Mouse (Mus musculus): ENCODE results near the gene Dbndd1. TPM values are rescaled to one million over a fixed set of nuclear protein-coding genes. Genes with fewer than 3 reads are reported as not detected.

Gene Dbndd1
- total and polyA plus RNA-seq, 2 experiments: not detected

- no peak overlapping the region for H3K4me3 ChIP-seq (ENCODE audit: insufficient read depth, low read depth, low read length)
- H3K79me2 ChIP-seq (ENCODE audit: control insufficient read depth, insufficient read depth, low read length): no peaks in the 10 kb centered on the region
- H3K9ac ChIP-seq (ENCODE audit: low read depth, low read length): no peak overlapping the region
- H3K36me3 ChIP-seq (ENCODE audit: control insufficient read depth, insufficient read depth, low read length): peaks cover 17% of the 10 kb centered on the region; the same call in 1 of the 2 replicates
- TF ChIP-seq POLR2A (IDR thresholded peaks at IDR 0.05; ENCODE audit: extremely low read depth, insufficient read depth, low read length) (no peak), CTCF (IDR thresholded peaks at IDR 0.05; ENCODE audit: low read depth, low read length) (no peak)
- WGBS: 99% methylated on average over 6 of the region's 6 CpGs
- DNase-seq (ENCODE audit: extremely low read depth, low read depth, low spot score): no peak
- H3K27ac ChIP-seq (replicated peaks; ENCODE audit: insufficient read depth, low read depth, low read length): no peak overlapping the region
- H3K27me3 ChIP-seq (ENCODE audit: control insufficient read depth, insufficient read depth, low read length): no peaks in the 10 kb centered on the region
- no peaks in the 10 kb centered on the region for H3K4me1 ChIP-seq (ENCODE audit: control insufficient read depth, insufficient read depth, low read length)
These were observed 11.3 kb downstream of the Dbndd1 start for GRCm38 (mm10) chr8:123503801-123504467.

GRCm38 (mm10) chr8:123502192-123502591 is 13.1 kb downstream of the Dbndd1 start:
- Histone ChIP-seq H3K79me2 (ENCODE audit: control insufficient read depth, insufficient read depth, low read length) (no peaks in the 10 kb centered on the region), H3K27me3 (ENCODE audit: control insufficient read depth, insufficient read depth, low read length) (no peaks in the 10 kb centered on the region), H3K9ac (ENCODE audit: low read depth, low read length) (no peak overlapping the region), H3K36me3 (ENCODE audit: control insufficient read depth, insufficient read depth, low read length) (peaks cover 22% of the 10 kb centered on the region; the same call in 1 of the 2 replicates), H3K27ac (replicated peaks; ENCODE audit: insufficient read depth, low read depth, low read length) (no peak overlapping the region), H3K4me3 (ENCODE audit: insufficient read depth, low read depth, low read length) (no peak overlapping the region), H3K4me1 (ENCODE audit: control insufficient read depth, insufficient read depth, low read length) (no peaks in the 10 kb centered on the region)
- WGBS: 94% methylated on average over 5 of the region's 5 CpGs
- TF ChIP-seq POLR2A (IDR thresholded peaks at IDR 0.05; ENCODE audit: extremely low read depth, insufficient read depth, low read length): no peak
- no peak for TF ChIP-seq CTCF (IDR thresholded peaks at IDR 0.05; ENCODE audit: low read depth, low read length)
- DNase-seq (ENCODE audit: extremely low read depth, low read depth, low spot score): no peak

GRCm38 (mm10) chr8:123499556-123499955 is 15.7 kb downstream of the Dbndd1 start:
- H3K9ac ChIP-seq (ENCODE audit: low read depth, low read length): no peak overlapping the region
- H3K27ac ChIP-seq (replicated peaks; ENCODE audit: insufficient read depth, low read depth, low read length): no peak overlapping the region
- WGBS: 93% methylated on average over 11 of the region's 11 CpGs
- H3K4me3 ChIP-seq (ENCODE audit: insufficient read depth, low read depth, low read length): no peak overlapping the region
- no peaks in the 10 kb centered on the region for H3K4me1 ChIP-seq (ENCODE audit: control insufficient read depth, insufficient read depth, low read length)
- DNase-seq (ENCODE audit: extremely low read depth, low read depth, low spot score): no peak
- no peak for TF ChIP-seq POLR2A (IDR thresholded peaks at IDR 0.05; ENCODE audit: extremely low read depth, insufficient read depth, low read length)
- no peak for TF ChIP-seq CTCF (IDR thresholded peaks at IDR 0.05; ENCODE audit: low read depth, low read length)
- H3K79me2 ChIP-seq (ENCODE audit: control insufficient read depth, insufficient read depth, low read length): no peaks in the 10 kb centered on the region
- no peaks in the 10 kb centered on the region for H3K27me3 ChIP-seq (ENCODE audit: control insufficient read depth, insufficient read depth, low read length)
- peaks cover 33% of the 10 kb centered on the region for H3K36me3 ChIP-seq (ENCODE audit: control insufficient read depth, insufficient read depth, low read length)

DNA sequence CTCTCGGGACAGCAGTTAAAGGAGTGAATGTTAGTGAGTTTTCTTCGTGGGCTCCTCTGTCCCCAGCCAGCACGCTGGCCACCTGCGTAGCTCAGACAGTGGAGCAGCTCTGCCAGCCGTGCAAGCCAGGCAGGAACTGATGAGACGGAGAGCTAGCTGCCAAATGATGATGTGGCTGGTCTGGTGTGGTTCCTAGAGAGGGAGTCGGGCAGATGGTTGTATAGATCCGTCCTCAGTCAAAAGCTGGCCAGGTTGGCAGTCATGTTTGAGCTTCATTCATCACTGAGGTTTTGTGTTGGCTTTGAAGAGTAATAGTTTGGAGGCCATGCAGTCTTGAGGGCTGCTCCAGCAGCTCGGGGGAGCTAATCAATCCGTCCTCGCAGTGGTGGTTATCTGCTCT is 16.3 kb downstream of the Dbndd1 start:
- Histone ChIP-seq H3K4me3 (ENCODE audit: insufficient read depth, low read depth, low read length) (no peak overlapping the region), H3K4me1 (ENCODE audit: control insufficient read depth, insufficient read depth, low read length) (no peaks in the 10 kb centered on the region), H3K36me3 (ENCODE audit: control insufficient read depth, insufficient read depth, low read length) (peaks cover 39% of the 10 kb centered on the region), H3K27me3 (ENCODE audit: control insufficient read depth, insufficient read depth, low read length) (no peaks in the 10 kb centered on the region), H3K9ac (ENCODE audit: low read depth, low read length) (no peak overlapping the region), H3K79me2 (ENCODE audit: control insufficient read depth, insufficient read depth, low read length) (no peaks in the 10 kb centered on the region), H3K27ac (replicated peaks; ENCODE audit: insufficient read depth, low read depth, low read length) (no peak overlapping the region)
- DNase-seq (ENCODE audit: extremely low read depth, low read depth, low spot score): no peak
- TF ChIP-seq CTCF (IDR thresholded peaks at IDR 0.05; ENCODE audit: low read depth, low read length): no peak
- TF ChIP-seq POLR2A (IDR thresholded peaks at IDR 0.05; ENCODE audit: extremely low read depth, insufficient read depth, low read length): no peak
- WGBS: 94% methylated on average over 11 of the region's 11 CpGs

DNA sequence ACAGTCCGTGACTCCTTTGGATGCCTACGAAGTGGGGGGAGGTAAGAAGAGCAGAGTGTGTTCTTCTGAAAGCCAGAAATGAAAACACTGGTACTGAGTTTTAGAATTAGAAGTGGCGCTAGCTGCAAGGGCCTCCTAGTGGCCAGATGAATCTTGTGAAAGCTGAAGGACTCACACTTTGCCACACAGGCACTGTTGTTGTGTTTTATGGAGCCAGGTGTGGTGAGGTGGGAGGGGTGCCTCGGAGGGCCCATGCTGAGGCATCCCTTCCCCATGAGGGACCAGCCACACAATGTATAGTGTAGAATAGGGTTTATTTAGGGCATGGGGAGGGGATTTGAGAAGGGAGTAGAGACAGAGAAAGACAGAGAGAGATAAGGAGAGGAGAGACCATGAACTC is 17.6 kb downstream of the Dbndd1 start:
- 90% methylated on average over 4 of the region's 4 CpGs for WGBS
- H3K9ac ChIP-seq (ENCODE audit: low read depth, low read length): no peak overlapping the region
- no peaks in the 10 kb centered on the region for H3K27me3 ChIP-seq (ENCODE audit: control insufficient read depth, insufficient read depth, low read length)
- TF ChIP-seq POLR2A (IDR thresholded peaks at IDR 0.05; ENCODE audit: extremely low read depth, insufficient read depth, low read length): no peak
- TF ChIP-seq CTCF (IDR thresholded peaks at IDR 0.05; ENCODE audit: low read depth, low read length): no peak
- no peak for DNase-seq (ENCODE audit: extremely low read depth, low read depth, low spot score)
- no peaks in the 10 kb centered on the region for H3K79me2 ChIP-seq (ENCODE audit: control insufficient read depth, insufficient read depth, low read length)
- no peak overlapping the region for H3K27ac ChIP-seq (replicated peaks; ENCODE audit: insufficient read depth, low read depth, low read length)
- H3K4me1 ChIP-seq (ENCODE audit: control insufficient read depth, insufficient read depth, low read length): no peaks in the 10 kb centered on the region
- peaks cover 44% of the 10 kb centered on the region for H3K36me3 ChIP-seq (ENCODE audit: control insufficient read depth, insufficient read depth, low read length)
- H3K4me3 ChIP-seq (ENCODE audit: insufficient read depth, low read depth, low read length): no peak overlapping the region

- WGBS: 96% methylated on average over 9 of the region's 9 CpGs
- peaks cover 55% of the 10 kb centered on the region for H3K36me3 ChIP-seq (ENCODE audit: control insufficient read depth, insufficient read depth, low read length)
These were observed 22.4 kb downstream of the Dbndd1 start for GRCm38 (mm10) chr8:123492898-123493297.

More at GRCm38 (mm10) chr8:123492898-123493297, 22.4 kb downstream of the Dbndd1 start:
- Histone ChIP-seq H3K9ac (ENCODE audit: low read depth, low read length) (no peak overlapping the region), H3K27me3 (ENCODE audit: control insufficient read depth, insufficient read depth, low read length) (no peaks in the 10 kb centered on the region), H3K4me3 (ENCODE audit: insufficient read depth, low read depth, low read length) (no peak overlapping the region), H3K4me1 (ENCODE audit: control insufficient read depth, insufficient read depth, low read length) (no peaks in the 10 kb centered on the region), H3K27ac (replicated peaks; ENCODE audit: insufficient read depth, low read depth, low read length) (no peak overlapping the region), H3K79me2 (ENCODE audit: control insufficient read depth, insufficient read depth, low read length) (no peaks in the 10 kb centered on the region)
- DNase-seq (ENCODE audit: extremely low read depth, low read depth, low spot score): no peak
- no peak for TF ChIP-seq POLR2A (IDR thresholded peaks at IDR 0.05; ENCODE audit: extremely low read depth, insufficient read depth, low read length)
- no peak for TF ChIP-seq CTCF (IDR thresholded peaks at IDR 0.05; ENCODE audit: low read depth, low read length)

Measured in liver, adult 2 months (tissue).